Mouse (Mus musculus): ENCODE measurements around the gene Kcnj1.
A peak's percentile ranks its signal among the peaks of the same experiment; 100 is the strongest.

The Kcnj1 gene

DNA sequence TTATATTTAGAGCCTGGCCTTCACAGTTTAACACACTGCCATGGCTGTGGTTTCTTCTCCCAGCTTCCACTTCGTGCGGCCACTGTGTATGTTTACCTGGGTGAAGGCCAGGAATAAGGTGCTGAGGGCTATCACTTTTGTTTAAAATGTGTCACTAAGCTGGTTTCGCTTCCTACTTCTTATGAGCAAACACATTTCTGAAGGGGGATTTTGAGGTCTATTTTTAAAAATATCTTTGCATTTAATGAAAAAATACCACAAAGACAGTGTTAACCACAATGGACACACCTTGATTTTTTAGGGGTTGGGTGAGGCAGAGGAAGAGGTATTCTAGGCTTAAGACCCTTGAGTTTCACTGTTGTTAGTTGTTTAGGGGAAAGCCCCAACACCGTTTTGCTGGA, 22.5 kb downstream of the Kcnj1 start:
- no peak for DNase-seq (ENCODE audit: low spot score in 2 of 2)

GRCm38 (mm10) chr9:32400212-32400611, 27.9 kb downstream of the Kcnj1 start:
- DNase-seq (ENCODE audit: low spot score in 2 of 2), result no peak

DNA sequence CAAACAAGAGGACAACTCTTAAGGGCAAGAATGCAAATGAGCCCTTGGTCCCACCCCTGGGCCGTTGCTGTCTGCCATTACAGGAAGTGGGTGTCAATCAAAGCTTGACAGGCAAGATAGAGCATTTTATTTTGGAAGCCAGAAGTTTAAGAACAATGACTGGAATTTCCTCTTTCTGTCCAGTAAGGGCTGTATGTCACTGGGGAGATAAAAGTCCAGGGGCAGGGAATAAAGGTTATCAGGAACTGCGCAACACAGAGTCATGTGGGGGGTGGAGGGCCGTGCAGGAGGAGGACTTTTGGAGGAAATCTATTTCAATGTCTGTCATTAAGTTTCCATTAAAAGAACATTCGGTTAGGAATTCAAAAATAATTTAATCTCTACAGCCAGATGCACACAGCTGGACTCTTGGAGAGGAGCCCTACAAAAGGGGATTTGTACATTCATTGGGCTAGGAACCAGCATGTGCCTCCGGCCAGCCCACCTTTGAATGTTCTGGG, 28.4 kb downstream of the Kcnj1 start:
- DNase-seq (ENCODE audit: low spot score in 2 of 2), result no peak

DNA sequence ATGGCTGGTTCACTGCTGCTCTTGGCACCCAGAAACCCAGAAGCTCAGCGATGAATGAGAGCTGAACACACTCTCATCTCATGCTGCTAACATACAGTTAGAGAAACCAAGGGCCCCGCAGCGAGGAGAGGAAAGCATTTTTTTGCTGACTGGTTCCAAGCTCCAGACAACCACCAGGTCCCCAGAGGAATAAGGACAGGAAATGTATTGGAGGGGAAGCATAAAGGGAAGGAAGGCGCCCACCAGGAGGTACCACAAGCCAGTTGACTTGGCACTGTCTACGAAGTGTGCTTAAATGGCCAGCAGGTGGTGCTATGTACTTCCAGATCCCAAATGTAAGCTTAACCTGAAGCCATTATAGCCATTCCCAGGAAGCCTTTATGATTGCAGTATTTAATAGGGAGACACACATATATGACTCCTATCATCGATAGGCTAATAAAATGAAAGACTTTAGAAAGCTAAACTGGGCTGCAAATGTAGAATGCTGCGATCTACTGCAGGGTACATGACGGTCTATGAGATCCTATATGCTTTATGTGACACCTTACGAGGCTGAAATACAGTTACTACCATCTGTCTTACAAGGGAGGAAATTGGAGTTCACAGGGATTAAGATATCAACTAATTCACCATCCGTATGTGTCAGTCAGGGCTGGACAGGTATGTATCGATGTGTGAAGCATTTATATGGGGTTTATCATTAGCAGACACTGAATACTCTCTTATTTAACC, 33.1 kb downstream of the Kcnj1 start:
- DNase-seq (ENCODE audit: low spot score in 2 of 2), result peak; percentile 83

DNA sequence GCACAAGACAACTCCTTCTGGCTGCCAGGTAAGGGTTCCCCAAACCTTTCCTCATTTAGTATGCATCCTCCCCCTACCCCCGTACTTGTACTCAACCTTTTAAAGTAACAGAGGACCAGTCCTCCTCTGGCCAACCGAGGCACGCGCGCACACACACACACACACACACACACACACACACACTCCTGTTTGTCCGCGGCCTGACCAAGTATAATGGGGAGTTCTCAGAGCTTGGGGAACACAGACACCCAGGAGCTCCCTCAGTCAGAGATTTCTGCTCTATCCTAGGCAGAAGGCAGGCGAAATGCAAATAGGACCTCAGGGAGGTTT, 36.4 kb downstream of the Kcnj1 start:
- DNase-seq (ENCODE audit: low spot score in 2 of 2), result no peak

GRCm38 (mm10) chr9:32409060-32409961, 37.0 kb downstream of the Kcnj1 start:
- peak in 1 of 2 experiments; percentile 31 for DNase-seq (ENCODE audit: low spot score in 2 of 2)

GRCm38 (mm10) chr9:32410671-32411070, 38.4 kb downstream of the Kcnj1 start:
- DNase-seq (ENCODE audit: low spot score in 2 of 2), result no peak

- DNase-seq (ENCODE audit: low spot score in 2 of 2), result no peak
Observed at GRCm38 (mm10) chr9:32411507-32411906, 39.2 kb downstream of the Kcnj1 start.

GRCm38 (mm10) chr9:32412836-32413580, 40.7 kb downstream of the Kcnj1 start:
- DNase-seq (ENCODE audit: low spot score in 2 of 2), result no peak

GRCm38 (mm10) chr9:32414956-32415355, 42.7 kb downstream of the Kcnj1 start:
- DNase-seq (ENCODE audit: low spot score in 2 of 2), result no peak

DNA sequence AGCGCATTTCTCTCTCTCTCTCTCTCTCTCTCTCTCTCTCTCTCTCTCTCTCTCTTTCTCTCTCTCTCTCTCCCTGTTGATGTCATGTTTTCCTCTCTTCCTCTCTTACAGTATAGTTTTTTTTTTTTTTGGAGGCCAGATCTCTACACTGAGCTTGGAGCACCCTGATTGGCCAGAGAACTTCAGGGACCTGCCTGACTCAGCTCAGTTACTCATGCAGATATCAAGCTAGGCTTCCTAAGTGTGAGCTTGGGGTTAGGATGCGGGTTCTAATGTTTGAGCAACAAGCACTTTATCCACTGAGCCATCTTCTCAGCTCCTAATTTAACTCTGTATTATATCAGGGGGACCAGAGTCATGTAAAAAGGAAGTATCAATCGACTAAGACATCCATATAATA, 43.7 kb downstream of the Kcnj1 start:
- DNase-seq (ENCODE audit: low spot score in 2 of 2), result no peak

- no peak for DNase-seq (ENCODE audit: low spot score in 2 of 2)
Observed at GRCm38 (mm10) chr9:32417466-32418116, 45.3 kb downstream of the Kcnj1 start.

GRCm38 (mm10) chr9:32420711-32421110, 48.4 kb downstream of the Kcnj1 start:
- DNase-seq (ENCODE audit: low spot score in 2 of 2), result no peak

- no peak for DNase-seq (ENCODE audit: low spot score in 2 of 2)
Observed at GRCm38 (mm10) chr9:32425321-32425720, 53.0 kb downstream of the Kcnj1 start.

DNA sequence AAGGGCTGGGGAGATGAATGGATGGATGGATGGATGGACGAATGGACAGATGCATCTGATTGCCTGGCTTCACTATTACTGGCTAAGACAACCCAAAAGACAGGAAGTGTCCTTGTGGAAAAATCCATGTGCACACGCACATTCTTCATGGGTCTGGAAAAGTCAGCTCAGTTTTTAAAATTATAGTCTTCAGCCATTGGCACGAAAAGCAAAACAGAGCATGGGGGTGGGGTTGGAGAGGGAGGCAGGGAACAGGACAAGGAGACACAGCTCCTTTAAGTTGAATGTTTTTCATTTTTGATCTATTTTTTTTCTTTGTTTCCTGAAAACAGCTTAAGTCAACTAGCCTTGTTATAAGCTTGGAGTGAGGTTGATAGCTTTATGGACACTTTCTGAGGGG, 58.8 kb downstream of the Kcnj1 start:
- DNase-seq (ENCODE audit: low spot score in 2 of 2), result no peak

GRCm38 (mm10) chr9:32434241-32435213, 62.2 kb downstream of the Kcnj1 start:
- peak in 1 of 2 experiments; percentile 36 for DNase-seq (ENCODE audit: low spot score in 2 of 2)

DNA sequence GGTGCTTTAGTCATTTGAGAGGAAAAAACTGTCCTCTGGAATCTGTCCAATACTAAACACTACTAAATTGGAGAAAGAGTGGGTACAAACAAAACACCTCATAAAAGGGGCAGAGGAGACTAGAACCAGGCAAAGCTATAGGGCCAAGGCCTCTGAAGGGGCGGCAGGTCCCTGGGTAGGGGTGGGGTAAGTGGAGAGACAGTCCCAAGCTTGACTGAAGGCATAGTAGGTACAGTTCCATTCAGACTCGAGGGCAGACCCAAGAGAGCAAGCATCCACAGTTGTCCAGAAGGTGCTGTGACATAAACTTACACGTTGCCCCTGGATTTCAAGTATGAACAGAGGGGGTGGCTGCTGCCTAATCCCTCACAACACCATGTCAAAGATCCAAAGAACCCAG, 70.8 kb downstream of the Kcnj1 start:
- no peak for DNase-seq (ENCODE audit: low spot score in 2 of 2)

DNA sequence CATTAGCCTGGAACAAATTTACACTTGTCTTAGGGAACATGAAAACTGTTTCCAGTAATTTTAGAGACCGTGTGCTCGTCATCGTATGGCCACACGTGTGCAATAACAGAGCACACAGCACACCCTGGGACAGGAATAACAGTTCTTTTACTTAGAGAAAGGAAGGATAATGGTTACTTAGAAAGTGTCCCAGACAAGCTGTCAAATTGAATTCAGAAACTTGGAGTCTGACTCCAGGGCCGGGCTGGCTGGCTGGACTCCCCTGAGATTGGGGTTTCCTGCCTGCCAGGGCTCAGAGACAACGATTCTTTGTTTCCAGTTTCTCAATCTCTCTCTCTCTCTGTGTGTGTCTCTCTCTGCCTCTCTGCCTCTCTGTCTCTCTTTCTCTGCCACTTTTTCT, 71.5 kb downstream of the Kcnj1 start:
- DNase-seq (ENCODE audit: low spot score in 2 of 2), result peak in 1 of 2 experiments; percentile 37

DNA sequence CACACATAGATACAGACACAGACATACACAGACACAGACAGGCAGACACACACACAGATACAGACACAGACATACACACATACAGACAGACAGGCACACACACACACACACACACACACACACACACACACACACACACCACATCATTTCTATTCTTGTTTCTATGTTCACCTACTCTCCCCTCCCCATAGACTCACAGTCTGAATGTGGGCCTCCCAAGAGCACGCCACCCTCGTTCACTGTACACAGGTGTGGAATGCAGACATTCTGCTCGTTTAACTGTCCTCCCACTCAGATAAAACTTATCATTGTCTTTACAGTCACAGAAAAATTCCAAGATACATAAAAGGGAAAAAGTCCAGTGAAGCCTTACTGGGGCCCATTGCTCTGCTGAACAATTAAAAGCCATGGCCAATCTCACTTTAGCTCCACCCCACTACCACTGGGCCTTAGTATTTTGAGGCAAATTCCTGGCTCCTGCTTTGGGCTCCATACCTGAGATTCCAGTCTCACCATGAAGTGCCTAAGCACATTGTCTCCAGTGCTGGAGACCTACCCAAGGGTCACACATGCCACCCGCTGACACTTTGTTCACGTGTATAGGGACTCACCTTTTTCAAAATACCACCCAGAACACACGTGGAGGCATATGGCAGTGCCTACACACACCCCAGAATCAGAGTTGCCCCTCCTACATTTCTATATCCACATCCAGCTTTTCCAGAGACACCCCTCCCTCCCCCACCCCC, 72.3 kb downstream of the Kcnj1 start:
- no peak for DNase-seq (ENCODE audit: low spot score in 2 of 2)

- DNase-seq (ENCODE audit: low spot score in 2 of 2), result no peak
Observed at GRCm38 (mm10) chr9:32445789-32446188, 73.5 kb downstream of the Kcnj1 start.
